Mouse (Mus musculus) ES-Bruce4 (cell line): ENCODE results near the gene Gm10031. TPM values are rescaled to one million over a fixed set of nuclear protein-coding genes. Genes with fewer than 3 reads are reported as not detected.

Experiments
- H3K27ac ChIP-seq: 2 replicates; pipeline ENCODE4 v1.5.1; 2012; ENCODE audit warnings: low read length, inconsistent platforms; ENCODE audit not compliant: insufficient read depth
- H3K27me3 ChIP-seq: 2 replicates; pipeline ENCODE4 v1.6.1; 2012; ENCODE audit warnings: mild to moderate bottlenecking, low read length, inconsistent platforms; ENCODE audit not compliant: control insufficient read depth, poor library complexity, insufficient read depth, severe bottlenecking
- H3K36me3 ChIP-seq: 2 replicates; pipeline ENCODE4 v1.6.1; 2012; ENCODE audit warnings: inconsistent platforms, mild to moderate bottlenecking, low read length, moderate library complexity; ENCODE audit not compliant: control insufficient read depth, poor library complexity, insufficient read depth, severe bottlenecking
- H3K4me1 ChIP-seq: one replicate; pipeline ENCODE4 v1.8.1; 2011; ENCODE audit warnings: low read length; ENCODE audit not compliant: control insufficient read depth, insufficient read depth
- H3K4me3 ChIP-seq: 2 replicates; pipeline ENCODE4 v1.5.1; 2011; ENCODE audit warnings: low read depth, mild to moderate bottlenecking, low read length
- H3K9ac ChIP-seq: 2 replicates; pipeline ENCODE4 v1.6.1; 2012; ENCODE audit warnings: low read depth, mild to moderate bottlenecking, inconsistent platforms; ENCODE audit not compliant: poor library complexity, severe bottlenecking
- H3K9me3 ChIP-seq: replicated peaks from 2 replicates; pipeline ENCODE4 v1.6.1; 2012; ENCODE audit warnings: mild to moderate bottlenecking, low read length, inconsistent platforms; ENCODE audit not compliant: control insufficient read depth, poor library complexity, insufficient read depth, severe bottlenecking
- CTCF ChIP-seq: IDR thresholded peaks from one replicate; pipeline ENCODE4 v1.8.1; 2011; ENCODE audit warnings: low read depth, low read length
- EP300 ChIP-seq: IDR thresholded peaks from 2 replicates; pipeline ENCODE4 v1.6.1; 2011; ENCODE audit warnings: low read depth, low read length; ENCODE audit not compliant: insufficient read depth
- POLR2A ChIP-seq: IDR thresholded peaks from one replicate; pipeline ENCODE4 v1.8.1; 2011; ENCODE audit warnings: low read length; ENCODE audit not compliant: insufficient read depth
- polyA plus RNA-seq: library from polyadenylated mRNA; stranded (reverse); fragments of >200 nt; gene quantifications from 2 replicates; pipeline ENCODE4 v1.2.4, GENCODE M21; 2011; ENCODE audit warnings: low read depth; ENCODE audit not compliant: missing spikeins, insufficient read depth, insufficient read length

Gm10031 gene
- polyA plus RNA-seq, 1 experiment: 29.7 TPM

GRCm38 (mm10) chr1:156572952-156573351 lies 49.1 kb downstream of the Gm10031 start:
- H3K9ac ChIP-seq: no peak overlapping the region
- no peaks in the 10 kb centered on the region; the same call in 1 of the 2 replicates for H3K36me3 ChIP-seq

More at GRCm38 (mm10) chr1:156572952-156573351, 49.1 kb downstream of the Gm10031 start:
- TF ChIP-seq EP300 (no peak), POLR2A (no peak), CTCF (no peak)
- Histone ChIP-seq H3K4me3 (no peak overlapping the region), H3K9me3 (no peaks in the 10 kb centered on the region), H3K27me3 (no peaks in the 10 kb centered on the region), H3K27ac (no peak overlapping the region), H3K4me1 (peaks cover 2% of the 10 kb centered on the region)

Other genes starting within 250 kb of the Gm10031 start
- 15.1 and 17.1 TPM in 2 replicates for gene Tdrd5, start 220.3 kb upstream of the Gm10031 start, polyA plus RNA-seq
- not detected in 2 replicates for gene Nphs2, start 213.3 kb upstream of the Gm10031 start, polyA plus RNA-seq
- 1,667 and 1,764 TPM in 2 replicates for gene Gm2000, start 158.0 kb upstream of the Gm10031 start, polyA plus RNA-seq
- 1.5 and 2.9 TPM in 2 replicates for gene Axdnd1, start 102.9 kb upstream of the Gm10031 start, polyA plus RNA-seq
- gene Soat1, start 49.7 kb upstream of the Gm10031 start, polyA plus RNA-seq: 137 and 140 TPM in 2 replicates
- gene Abl2, start 34.8 kb downstream of the Gm10031 start, polyA plus RNA-seq: 49.7 and 53.0 TPM in 2 replicates
- gene Tor3a, start 150.3 kb downstream of the Gm10031 start, polyA plus RNA-seq: 26.9 and 27.9 TPM in 2 replicates
- gene Fam20b, start 195.1 kb downstream of the Gm10031 start, polyA plus RNA-seq: 22.1 and 23.5 TPM in 2 replicates